Mouse (Mus musculus) CH12.LX (cell line): ENCODE data around the gene Zfand2a. TPM values are rescaled to one million over a fixed set of nuclear protein-coding genes. Genes with fewer than 3 reads are reported as not detected.

ENCODE experiments used
- DNase-seq: peaks from one replicate; pipeline ENCODE4 v3.0.0-alpha.2; 2013; ENCODE audit errors: extremely low read depth
- H3K27ac ChIP-seq: 2 replicates; pipeline ENCODE4 v1.5.1; 2012; ENCODE audit warnings: low read depth, mild to moderate bottlenecking, control low read depth, moderate library complexity; ENCODE audit not compliant: insufficient read depth
- H3K27me3 ChIP-seq: replicated peaks from 2 replicates; pipeline ENCODE3; 2012; ENCODE audit warnings: inconsistent platforms
- H3K36me3 ChIP-seq, 2 experiments: replicated peaks in 1 of 2; 2 replicates each; pipeline versions ENCODE3 to v1.6.1; 2012; ENCODE audit warnings: inconsistent platforms in 1 of 2, low read length in 1 of 2, mild to moderate bottlenecking in 1 of 2, mixed read lengths in 1 of 2, moderate library complexity in 1 of 2; ENCODE audit not compliant: control insufficient read depth in 1 of 2, insufficient read depth in 1 of 2
- H3K4me1 ChIP-seq, 2 experiments: 2 replicates each; pipeline ENCODE4 v1.6.1; 2012; ENCODE audit warnings: inconsistent platforms in 1 of 2, moderate library complexity in 1 of 2; ENCODE audit not compliant: insufficient read depth in 2 of 2, control insufficient read depth in 1 of 2
- H3K4me2 ChIP-seq: 2 replicates; pipeline ENCODE4 v1.6.1; 2012; ENCODE audit warnings: low read depth, mild to moderate bottlenecking, control low read depth; ENCODE audit not compliant: poor library complexity, insufficient read depth, severe bottlenecking
- H3K4me3 ChIP-seq, 3 experiments: fragments of 150-350 bp in 1 of 3; sonication (generic) in 1 of 3; replicated peaks in 1 of 3; 2 replicates each; pipeline versions ENCODE3 to v1.5.1; 2011 to 2012; ENCODE audit warnings: low read depth in 2 of 3, low read length in 2 of 3, mild to moderate bottlenecking in 2 of 3, moderate library complexity in 2 of 3, control low read depth in 1 of 3, improper control_type of control experiment in 1 of 3, inconsistent platforms in 1 of 3, mixed read lengths in 1 of 3; ENCODE audit not compliant: poor library complexity in 1 of 3
- H3K79me2 ChIP-seq: replicated peaks from 2 replicates; pipeline ENCODE4 v1.6.1; 2012; ENCODE audit warnings: mild to moderate bottlenecking, moderate library complexity; ENCODE audit not compliant: control insufficient read depth, poor library complexity, insufficient read depth, severe bottlenecking; ENCODE audit errors: extremely low read depth
- H3K9ac ChIP-seq: 2 replicates; pipeline ENCODE4 v1.6.1; 2012; ENCODE audit warnings: low read depth, mild to moderate bottlenecking, control low read depth, moderate library complexity; ENCODE audit not compliant: insufficient read depth
- H3K9me3 ChIP-seq: replicated peaks from 2 replicates; pipeline ENCODE3; 2012; ENCODE audit warnings: low read length, inconsistent platforms, mixed read lengths
- CHD2 ChIP-seq: IDR thresholded peaks from 2 replicates; pipeline ENCODE4 v1.6.1; 2011; ENCODE audit warnings: low read length, improper control_type of control experiment
- ETS1 ChIP-seq: conservative IDR thresholded peaks from 2 replicates; pipeline ENCODE4 v1.6.1; 2012; ENCODE audit warnings: low read depth, mild to moderate bottlenecking, inconsistent platforms, low read length, improper control_type of control experiment, moderate library complexity
- IRF4 ChIP-seq: IDR thresholded peaks from 2 replicates; pipeline ENCODE4 v1.6.1; 2014; ENCODE audit warnings: low read depth, mild to moderate bottlenecking, inconsistent platforms, low read length, improper control_type of control experiment
- JUN ChIP-seq: IDR thresholded peaks from 2 replicates; pipeline ENCODE4 v1.6.1; 2011; ENCODE audit warnings: low read depth, mild to moderate bottlenecking, low read length, improper control_type of control experiment, moderate library complexity; ENCODE audit not compliant: insufficient read depth
- KAT2A ChIP-seq: IDR thresholded peaks from 2 replicates; pipeline ENCODE4 v1.6.1; 2012; ENCODE audit warnings: low read length, improper control_type of control experiment, inconsistent platforms; ENCODE audit not compliant: insufficient replicate concordance
- MAFK ChIP-seq: IDR thresholded peaks from 2 replicates; pipeline ENCODE4 v1.6.1; 2011; ENCODE audit warnings: low read length, improper control_type of control experiment; ENCODE audit not compliant: insufficient replicate concordance
- MAX ChIP-seq: IDR thresholded peaks from 2 replicates; pipeline ENCODE4 v1.6.1; 2011; ENCODE audit warnings: low read length, improper control_type of control experiment
- MAZ ChIP-seq: IDR thresholded peaks from 2 replicates; pipeline ENCODE4 v1.6.1; 2012; ENCODE audit warnings: low read depth, mild to moderate bottlenecking, inconsistent platforms, low read length, improper control_type of control experiment, moderate library complexity
- MEF2A ChIP-seq: IDR thresholded peaks from 2 replicates; pipeline ENCODE4 v1.6.1; 2014; ENCODE audit warnings: low read depth, mild to moderate bottlenecking, inconsistent platforms, low read length, improper control_type of control experiment, borderline replicate concordance
- MXI1 ChIP-seq: IDR thresholded peaks from 2 replicates; pipeline ENCODE4 v1.6.1; 2011; ENCODE audit warnings: mild to moderate bottlenecking, low read depth, low read length, improper control_type of control experiment
- NELFE ChIP-seq: IDR thresholded peaks from 2 replicates; pipeline ENCODE4 v1.6.1; 2011; ENCODE audit warnings: low read depth, low read length, improper control_type of control experiment
- POLR2A ChIP-seq: IDR thresholded peaks from 2 replicates; pipeline ENCODE4 v1.6.1; 2011; ENCODE audit warnings: low read depth, mild to moderate bottlenecking, improper control_type of control experiment, low read length
- POLR2AphosphoS2 ChIP-seq: IDR thresholded peaks from 2 replicates; pipeline ENCODE4 v1.6.1; 2011; ENCODE audit warnings: low read depth, low read length, improper control_type of control experiment
- SIN3A ChIP-seq: IDR thresholded peaks from 2 replicates; pipeline ENCODE4 v1.6.1; 2012; ENCODE audit warnings: low read length, improper control_type of control experiment, inconsistent platforms
- TCF12 ChIP-seq: IDR thresholded peaks from 2 replicates; pipeline ENCODE4 v1.6.1; 2014; ENCODE audit warnings: low read depth, mild to moderate bottlenecking, inconsistent platforms, low read length, improper control_type of control experiment
- UBTF ChIP-seq: IDR thresholded peaks from 2 replicates; pipeline ENCODE4 v1.6.1; 2012; ENCODE audit warnings: low read depth, mild to moderate bottlenecking, inconsistent platforms, low read length, improper control_type of control experiment, moderate library complexity
- USF1 ChIP-seq: IDR thresholded peaks from 2 replicates; pipeline ENCODE4 v1.6.1; 2014; ENCODE audit warnings: low read depth, mild to moderate bottlenecking, inconsistent platforms, low read length, improper control_type of control experiment
- USF2 ChIP-seq: conservative IDR thresholded peaks from 2 replicates; pipeline ENCODE4 v1.6.1; 2011; ENCODE audit warnings: low read depth, low read length, improper control_type of control experiment
- ZKSCAN1 ChIP-seq: IDR thresholded peaks from 2 replicates; pipeline ENCODE4 v1.6.1; 2012; ENCODE audit warnings: low read depth, inconsistent platforms, low read length, improper control_type of control experiment, borderline replicate concordance
- dilution Hi-C: fragments of 300-500 bp; cut with MboI; formaldehyde crosslinking; loops from 2 replicates; pipeline ENCODE4 v1.14.3; 2020; ENCODE audit warnings: low sequenced_read_pairs; ENCODE audit not compliant: extremely low pct_unique_long_range_greater_than_20kb, extremely low pct_ligation_motif_present
- in situ Hi-C: fragments of 300-500 bp; cut with MboI; formaldehyde crosslinking; loops from 3 replicates; pipeline ENCODE4 v1.14.3; 2019; ENCODE audit warnings: low sequenced_read_pairs, low pct_ligation_motif_present, low pct_unique_long_range_greater_than_20kb, mixed read lengths
- polyA plus RNA-seq: library from polyadenylated mRNA; unstranded; fragments of >175 nt; gene quantifications from 2 replicates; pipeline ENCODE4 v1.2.1, GENCODE M21; 2012; ENCODE audit warnings: low read depth; ENCODE audit not compliant: insufficient read length
- total RNA-seq, 2 experiments: library from RNA; depleted of rRNA; stranded (reverse); fragments of 300-350 nt in 1 of 2; fragments of >200 nt in 1 of 2; gene quantifications; 2 replicates each; pipeline ENCODE4 v1.2.3; 2012 to 2014

The Zfand2a gene
- total and polyA plus RNA-seq, 3 experiments = 5.8 to 13.4 (median 9.2) TPM

- no peak overlapping the region for H3K27ac ChIP-seq
- no peak overlapping the region for H3K9ac ChIP-seq
- H3K4me2 ChIP-seq = no peak overlapping the region
- TF ChIP-seq POLR2A (no peak), SIN3A (no peak), TCF12 (no peak)
- dilution Hi-C loops = no loop called here
- no peak overlapping the region for H3K4me3 ChIP-seq
- no peaks in the 10 kb centered on the region for H3K79me2 ChIP-seq
- H3K9me3 ChIP-seq = no peaks in the 10 kb centered on the region
- H3K36me3 ChIP-seq = peaks cover 0 to 71% of the 10 kb centered on the region in 2 experiments
- no peaks in the 10 kb centered on the region for H3K27me3 ChIP-seq
- DNase-seq = no peak
- no peaks in the 10 kb centered on the region for H3K4me1 ChIP-seq
- in situ Hi-C loops = no loop called here
Observed at GRCm38 (mm10) chr5:139442962-139443361, 41.4 kb downstream of the Zfand2a start.

DNA sequence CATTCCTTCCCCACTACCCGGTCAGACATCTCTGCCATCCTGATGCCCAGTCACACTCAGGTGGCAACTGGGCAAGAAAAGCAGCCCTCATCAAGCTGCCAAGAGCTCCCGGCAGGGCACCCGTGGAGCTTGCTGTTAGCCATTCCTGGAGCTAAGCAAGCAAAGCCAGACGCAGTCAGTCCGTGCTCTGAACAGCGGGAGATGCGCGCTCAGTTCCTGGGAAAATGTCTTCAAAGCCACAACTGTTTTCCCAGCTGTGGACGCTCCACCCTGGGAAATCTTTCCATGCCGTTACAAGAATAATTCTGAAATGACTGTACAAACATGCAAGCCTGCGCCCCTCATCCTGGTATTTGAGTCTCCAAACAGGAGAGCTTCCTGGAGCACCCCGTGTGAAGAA lies 41.9 kb downstream of the Zfand2a start:
- H3K4me2 ChIP-seq = no peak overlapping the region
- H3K27me3 ChIP-seq = no peaks in the 10 kb centered on the region
- H3K4me3 ChIP-seq = no peak overlapping the region
- no peak for DNase-seq
- in situ Hi-C loops = no loop called here
- no peaks in the 10 kb centered on the region for H3K9me3 ChIP-seq
- peaks cover 0 to 72% of the 10 kb centered on the region in 2 experiments for H3K36me3 ChIP-seq
- no peak for TF ChIP-seq MAX
- TF ChIP-seq USF2 = no peak
- TF ChIP-seq USF1 = no peak
- no peak for TF ChIP-seq NELFE
- TF ChIP-seq UBTF = no peak
- no peak for TF ChIP-seq POLR2A
- TF ChIP-seq POLR2AphosphoS2 = no peak
- TF ChIP-seq ETS1 = no peak
- no peak for TF ChIP-seq JUN
- TF ChIP-seq ZKSCAN1 = no peak
- no peak for TF ChIP-seq IRF4
- no peak for TF ChIP-seq MXI1
- no peak for TF ChIP-seq MEF2A
- TF ChIP-seq MAZ = no peak
- TF ChIP-seq, all 38 proteins: peak for 0
- H3K79me2 ChIP-seq = no peaks in the 10 kb centered on the region
- no peaks in the 10 kb centered on the region for H3K4me1 ChIP-seq
- no peak overlapping the region for H3K27ac ChIP-seq
- dilution Hi-C loops = no loop called here
- no peak overlapping the region for H3K9ac ChIP-seq

GRCm38 (mm10) chr5:139441726-139442018 lies 42.7 kb downstream of the Zfand2a start:
- Histone ChIP-seq H3K4me3 (no peak overlapping the region), H3K9ac (no peak overlapping the region), H3K79me2 (no peaks in the 10 kb centered on the region), H3K4me2 (no peak overlapping the region), H3K9me3 (no peaks in the 10 kb centered on the region), H3K27me3 (no peaks in the 10 kb centered on the region), H3K27ac (no peak overlapping the region), H3K36me3 (peaks cover 0 to 72% of the 10 kb centered on the region in 2 experiments), H3K4me1 (no peaks in the 10 kb centered on the region)
- DNase-seq = no peak
- dilution Hi-C loops = no loop called here
- TF ChIP-seq USF1 (no peak), MAFK (no peak), CHD2 (no peak), KAT2A (no peak)
- in situ Hi-C loops = no loop called here
